Mouse (Mus musculus) adrenal gland, postnatal 25 days (tissue): ENCODE data around the gene Dalrd3. TPM values are rescaled to one million over a fixed set of nuclear protein-coding genes. Genes with fewer than 3 reads are reported as not detected.
"Not testable (repeated sequence)": the region's sequence is repeated elsewhere in the genome, so short reads cannot be mapped to it uniquely, and the experiment has no call there.

ENCODE experiments used
- DNase-seq: peaks from one replicate; pipeline ENCODE4 v3.0.0; 2021; ENCODE audit warnings: mixed read lengths
- total RNA-seq: library from RNA; stranded (reverse); gene quantifications from 2 replicates; pipeline ENCODE4 v1.2.3, GENCODE M21; 2021

Gene Dalrd3
- total RNA-seq, 1 experiment from 2014 or later: 85.4 TPM

DNA sequence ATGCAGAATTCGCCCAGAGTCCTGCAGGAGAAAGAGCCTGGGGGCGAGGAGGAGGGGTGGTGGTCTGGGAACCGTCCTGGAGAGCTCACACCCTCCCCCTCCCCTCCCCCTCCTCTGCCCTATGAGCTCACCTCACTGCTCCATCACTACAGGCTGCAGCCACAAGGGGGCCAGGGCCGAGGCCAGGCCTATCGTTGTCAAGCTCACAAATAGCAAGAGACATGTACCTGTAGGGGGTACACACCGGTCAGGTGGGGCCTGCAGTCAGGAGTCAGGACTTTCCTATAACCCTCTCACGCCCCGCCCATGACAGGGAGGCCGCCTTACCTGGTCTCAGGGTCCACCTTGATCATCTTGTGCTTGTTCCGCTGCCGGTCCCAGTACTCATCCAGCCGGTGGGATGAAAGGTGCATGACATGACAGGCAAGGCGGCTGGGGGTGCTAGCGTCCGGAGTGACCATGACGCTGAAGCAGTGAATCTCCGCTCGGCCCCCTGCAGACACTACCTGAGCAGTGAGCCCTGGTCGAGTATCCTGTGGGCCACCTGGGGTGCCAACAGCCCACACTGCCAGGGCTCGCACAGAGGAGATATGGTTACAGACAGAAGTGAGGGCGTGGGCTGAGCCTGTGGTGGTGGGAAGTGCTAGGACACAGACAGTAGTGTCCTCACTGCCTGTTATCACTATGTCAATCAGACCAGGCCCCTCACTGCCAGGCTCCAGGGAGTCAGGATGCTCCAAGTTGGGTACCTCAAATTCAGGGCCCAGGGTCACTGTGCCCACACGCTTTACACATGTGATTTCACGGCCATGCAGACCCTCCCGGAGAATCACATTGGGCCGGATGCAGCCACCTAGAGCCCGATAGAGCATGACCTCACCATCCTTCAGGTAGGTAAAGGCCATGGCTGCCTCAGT lies 4.3 kb downstream of the Dalrd3 start:
- peak; percentile 62 for DNase-seq

DNA sequence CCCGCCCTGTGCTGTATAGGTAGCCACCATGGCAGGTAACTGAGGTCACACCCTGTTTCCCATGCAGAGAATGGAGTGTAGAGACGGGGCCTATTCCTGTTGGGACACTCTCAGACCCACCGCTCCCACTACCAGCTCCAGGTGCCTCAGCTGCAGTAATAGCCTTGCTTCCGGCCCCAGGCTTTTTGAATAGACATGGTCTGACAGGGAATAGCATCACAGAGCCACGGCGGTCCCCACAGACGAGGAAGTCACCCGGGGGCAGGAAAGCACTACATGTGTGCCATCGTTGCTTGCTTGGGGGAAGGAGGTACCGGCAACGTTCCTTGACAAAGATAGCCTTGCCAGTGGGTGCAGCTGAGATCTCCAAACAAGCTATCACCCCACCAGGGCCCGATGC lies 5.2 kb downstream of the Dalrd3 start:
- no peak for DNase-seq

DNA sequence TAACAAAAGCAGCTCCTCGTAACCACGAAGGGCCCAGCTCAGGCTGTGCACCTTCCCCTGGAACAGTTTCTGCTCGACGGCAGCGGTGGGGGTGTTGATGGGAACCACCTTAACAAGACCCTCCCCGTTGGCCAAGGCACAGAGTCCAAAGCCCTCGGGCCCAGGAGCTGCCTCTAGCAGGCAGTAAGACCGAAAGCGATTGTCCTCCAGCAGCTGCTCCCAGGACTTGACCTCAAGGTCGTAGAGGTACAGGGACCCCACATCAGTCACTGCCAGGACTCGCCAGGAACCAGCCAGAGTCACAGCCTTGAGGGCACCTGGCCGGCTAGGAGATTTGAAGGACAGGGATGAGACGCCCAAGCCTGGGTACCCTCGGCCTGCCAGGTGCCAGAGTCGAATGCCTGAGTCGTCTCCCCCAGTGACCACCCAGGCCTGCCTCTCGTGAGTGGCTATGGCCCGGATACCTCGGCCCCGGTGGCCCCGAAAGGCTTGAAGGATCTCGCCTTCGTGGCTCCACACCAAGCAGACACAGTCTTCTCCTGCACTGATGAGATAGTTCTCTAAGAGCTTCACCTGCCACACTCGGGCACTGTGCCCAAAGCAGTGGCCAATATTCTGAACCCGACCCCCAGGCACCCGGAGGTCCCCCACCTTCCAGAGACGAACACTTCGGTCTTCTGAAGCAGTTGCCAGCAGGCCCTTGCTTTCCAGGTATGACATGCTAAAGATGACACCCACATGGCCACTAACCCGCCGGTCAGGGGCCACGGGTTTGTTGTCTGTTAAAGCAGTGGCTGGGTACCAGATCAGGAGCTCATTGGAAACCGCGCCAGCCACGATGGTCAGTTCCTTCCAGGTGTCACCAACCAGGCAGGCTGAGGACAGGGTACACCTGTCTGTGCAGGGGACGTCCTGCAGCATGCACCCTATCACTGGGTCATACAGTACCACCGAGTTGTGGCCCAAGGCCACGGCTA lies 5.9 kb downstream of the Dalrd3 start:
- peak; percentile 7 for DNase-seq

DNA sequence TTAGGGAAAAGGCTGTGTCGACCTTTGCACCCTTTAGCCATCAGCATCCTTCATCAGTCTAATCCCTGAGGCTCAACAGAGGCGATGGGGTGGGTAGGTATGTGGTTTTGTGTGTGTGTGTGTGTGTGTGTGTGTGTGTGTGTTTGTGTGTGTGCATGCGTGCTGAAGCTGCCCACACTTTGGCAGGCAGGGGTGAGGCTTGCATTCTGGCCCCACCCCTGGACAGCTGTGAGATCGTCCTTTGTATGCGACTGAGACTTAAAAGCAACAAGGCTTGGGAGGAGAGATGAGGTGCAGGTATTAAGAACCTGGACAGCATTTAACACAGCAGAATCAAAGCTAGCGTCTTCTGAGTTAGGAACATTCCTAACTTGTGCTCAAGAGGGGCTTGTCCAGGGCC lies 7.3 kb downstream of the Dalrd3 start:
- no peak for DNase-seq

DNA sequence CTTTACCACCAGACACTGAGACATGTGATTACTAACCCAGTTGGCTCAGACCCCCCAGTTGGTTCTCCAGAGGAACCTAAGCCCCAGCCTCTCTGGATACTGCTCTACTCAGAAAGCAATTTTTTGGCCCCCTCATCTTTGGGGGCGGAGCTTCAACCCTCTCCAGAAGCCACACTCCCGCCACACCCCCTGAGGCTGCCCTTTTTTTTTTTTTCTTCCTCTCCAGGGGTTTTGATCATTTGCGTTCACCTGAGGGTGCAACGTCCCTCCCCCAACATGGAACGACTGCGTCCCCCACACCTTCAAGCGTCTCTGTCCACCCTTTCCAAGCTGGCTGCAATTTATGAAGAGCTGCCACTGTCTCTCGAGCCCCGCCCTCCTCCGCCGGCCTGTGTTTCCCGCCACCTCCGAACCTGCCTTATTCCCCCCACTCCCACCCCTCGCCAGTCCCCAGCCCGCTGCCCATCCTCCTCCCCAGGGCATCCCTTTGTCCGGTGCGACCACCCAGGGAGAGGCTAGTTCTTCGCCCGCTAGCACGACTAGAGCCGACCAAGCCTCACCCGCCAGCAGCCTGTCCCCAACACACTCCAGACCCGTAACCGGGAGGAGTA lies 8.4 kb downstream of the Dalrd3 start:
- DNase-seq: peak; percentile 55

DNA sequence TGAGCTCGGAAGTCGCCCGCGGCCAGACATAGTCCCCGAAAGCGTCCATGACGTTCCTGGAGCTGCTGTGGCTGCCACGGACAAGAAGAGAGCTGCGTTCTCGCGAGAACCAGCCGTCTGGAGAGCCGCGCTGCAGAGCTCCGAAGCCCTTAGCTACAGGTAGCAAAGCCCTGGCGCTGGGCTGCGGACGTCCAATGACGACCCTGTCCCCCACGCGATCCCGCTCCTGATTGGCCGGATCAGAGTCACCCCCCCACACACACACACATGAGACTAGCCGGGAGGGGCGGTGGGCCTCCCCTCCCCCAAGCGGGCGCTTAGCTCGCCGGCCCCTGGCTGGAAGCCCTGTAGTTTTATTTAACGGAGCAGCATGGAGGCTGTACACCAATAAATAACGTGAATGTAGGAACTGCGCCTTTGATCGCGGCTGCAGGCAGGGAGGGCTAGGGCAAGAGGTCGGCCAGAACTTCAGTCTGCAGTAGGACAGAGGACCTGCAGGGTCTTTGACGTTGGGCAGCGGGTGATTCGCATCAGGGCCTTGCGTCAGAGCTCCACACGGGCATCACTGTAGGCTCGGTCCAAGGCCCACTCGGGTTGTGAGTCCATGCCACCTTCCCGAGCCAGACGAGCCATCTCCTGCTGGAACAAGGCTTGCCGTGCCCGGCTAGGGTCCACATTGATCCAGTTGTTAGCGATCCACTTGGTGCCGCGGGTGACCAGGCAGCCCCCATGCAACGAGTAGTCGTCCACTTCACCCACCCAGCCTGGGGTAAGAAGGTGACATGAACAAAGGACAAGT lies 9.1 kb downstream of the Dalrd3 start, which contains the start of gene Wdr6:
Gene Wdr6 (minus strand): TSS at position 195 of the 799 bp plus-strand sequence.
- peak; percentile 93 for DNase-seq

DNA sequence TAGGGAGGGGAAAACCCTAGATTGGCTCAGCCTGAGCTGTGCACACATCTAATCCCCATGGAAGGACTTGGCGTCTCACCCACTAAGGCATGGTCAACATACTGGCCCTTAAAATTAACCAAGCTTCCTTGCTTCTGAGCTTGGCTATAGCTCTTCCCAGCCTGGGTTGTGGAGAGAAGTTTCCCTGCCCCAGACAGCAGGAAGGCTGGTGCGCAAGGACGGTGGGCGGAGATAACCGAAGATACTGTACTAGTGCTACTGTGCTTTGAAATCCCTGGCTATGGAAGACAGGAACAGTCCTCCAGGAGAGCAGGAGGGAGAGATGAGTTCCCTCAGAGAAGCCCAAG lies 9.6 kb downstream of the Dalrd3 start:
- DNase-seq: peak; percentile 54

DNA sequence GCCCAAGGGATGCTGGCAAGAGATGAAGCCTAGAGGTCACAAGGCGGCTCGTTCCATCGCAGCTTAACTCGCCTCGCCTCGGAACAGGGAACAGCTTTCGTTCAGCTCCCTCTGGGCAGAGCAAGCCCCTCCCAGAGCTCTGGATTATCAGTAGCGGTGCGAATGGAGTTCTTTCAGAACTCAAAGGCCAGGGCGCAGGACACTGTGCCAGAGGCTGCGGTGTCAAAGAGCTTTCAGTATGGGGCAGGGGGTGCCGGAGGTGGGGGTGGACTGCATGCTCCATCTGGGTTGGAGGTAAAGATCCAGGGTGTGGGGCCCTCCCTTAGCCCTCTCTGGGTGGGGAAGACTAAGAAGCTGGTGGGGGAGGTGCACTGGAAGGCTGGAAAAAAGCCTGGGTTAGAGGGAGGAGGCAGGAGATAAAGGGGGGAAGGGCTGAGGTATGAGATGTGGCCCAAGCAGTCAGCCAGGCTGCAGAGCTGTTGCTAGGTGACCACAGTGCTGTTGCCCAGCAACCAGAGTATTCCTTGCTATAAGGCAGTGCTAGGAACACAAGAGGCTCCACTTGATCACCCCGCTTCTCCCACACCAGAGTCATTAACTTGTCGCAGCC lies 18.0 kb downstream of the Dalrd3 start:
- peak; percentile 58 for DNase-seq

DNA sequence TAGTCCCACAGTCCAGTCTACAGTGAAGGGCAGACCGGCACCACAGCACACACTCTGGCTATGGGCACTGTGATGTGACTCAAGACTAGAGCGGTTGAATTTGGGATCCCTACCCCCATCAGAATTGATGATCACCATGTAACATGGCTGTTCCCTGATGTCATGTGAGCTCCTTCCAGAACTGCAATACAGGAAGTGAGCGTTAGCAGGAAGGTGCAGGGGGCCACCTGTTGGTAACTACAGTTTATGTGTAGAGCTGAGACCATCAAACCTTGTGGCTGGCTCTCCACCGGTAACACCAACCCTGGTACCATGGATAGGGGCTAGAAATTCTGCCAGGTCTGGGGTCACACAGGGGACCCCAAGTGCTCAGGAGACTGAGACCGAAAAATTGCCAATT lies 19.5 kb downstream of the Dalrd3 start:
- DNase-seq: no peak

DNA sequence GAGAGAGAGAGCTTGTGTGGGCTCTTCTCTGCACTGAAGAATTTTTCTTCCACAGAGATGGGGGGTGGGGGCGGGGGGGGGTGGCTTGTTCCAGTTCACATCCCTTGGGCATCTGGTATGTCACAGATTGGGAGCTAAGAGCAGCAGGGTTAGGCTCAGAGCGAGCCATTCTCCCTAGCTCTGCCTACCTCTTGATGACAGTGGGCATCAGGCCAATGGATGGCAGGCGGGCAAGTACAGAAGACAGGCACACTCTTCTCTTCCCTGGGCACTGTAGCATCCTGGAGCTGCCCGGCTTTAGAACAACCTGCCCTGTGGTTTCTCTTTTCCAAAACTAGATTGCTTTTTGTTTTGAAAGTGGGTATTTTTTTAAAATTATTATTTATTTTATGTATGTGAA lies 21.8 kb downstream of the Dalrd3 start:
- DNase-seq: no peak

DNA sequence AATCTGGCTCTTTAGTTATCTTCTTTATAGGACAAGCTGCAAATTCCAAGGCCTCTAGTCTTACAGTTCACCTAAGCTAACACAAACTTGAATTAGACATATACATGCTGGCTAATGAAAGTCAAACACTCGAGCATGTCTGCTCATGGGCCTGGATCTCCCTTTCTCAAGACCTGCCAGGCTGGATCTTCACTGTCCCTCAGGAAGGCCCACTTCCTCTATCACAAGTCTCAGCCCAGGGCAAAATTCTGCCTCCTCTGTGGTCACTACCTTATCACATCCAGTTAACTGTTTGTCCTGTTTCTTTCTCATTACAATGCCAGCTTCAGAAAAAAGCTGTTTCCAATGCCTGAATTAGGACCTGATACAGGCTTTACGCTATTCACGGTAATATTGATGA lies 24.7 kb downstream of the Dalrd3 start:
- DNase-seq: no peak

DNA sequence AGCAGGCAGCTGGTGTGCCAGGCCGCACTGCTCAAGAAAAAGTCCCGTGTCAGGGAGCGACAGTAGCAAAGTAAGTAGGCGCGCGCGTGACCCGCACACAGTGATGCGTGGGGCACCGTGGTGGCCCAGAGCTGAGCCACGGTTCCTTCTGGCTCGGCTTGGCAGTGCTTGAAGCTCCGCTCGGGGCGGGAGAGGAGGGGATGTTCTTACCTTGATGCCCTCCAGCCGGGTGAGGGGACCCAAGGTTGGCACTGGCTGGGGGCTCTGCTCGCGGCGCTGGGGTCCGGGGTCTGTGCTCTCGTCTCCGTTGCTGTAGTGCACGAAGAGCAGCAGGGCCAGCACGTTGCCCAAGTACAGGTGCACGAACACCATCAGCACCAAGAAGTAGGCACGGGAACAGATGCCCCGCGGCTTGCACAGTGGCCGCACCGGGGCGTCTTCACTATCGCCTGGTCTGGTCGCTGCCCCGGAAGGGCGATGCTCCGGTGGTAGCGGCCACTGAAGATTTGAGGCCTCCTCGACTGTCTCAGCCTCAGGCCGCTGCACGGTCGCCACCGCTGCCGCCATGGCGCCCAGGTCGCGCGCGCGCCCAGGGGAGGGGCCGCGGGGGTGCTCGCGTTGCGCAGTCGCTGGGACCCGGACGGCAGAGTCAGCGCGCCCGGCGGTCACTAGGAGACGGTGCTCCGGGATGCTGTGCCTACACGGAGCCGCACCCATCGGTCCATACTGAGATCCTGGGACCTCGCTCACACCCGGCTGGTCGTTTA lies 27.5 kb downstream of the Dalrd3 start, which contains the start of gene P4htm:
Gene P4htm (minus strand): TSS at position 670 of the 767 bp plus-strand sequence.
- peak; percentile 74 for DNase-seq

DNA sequence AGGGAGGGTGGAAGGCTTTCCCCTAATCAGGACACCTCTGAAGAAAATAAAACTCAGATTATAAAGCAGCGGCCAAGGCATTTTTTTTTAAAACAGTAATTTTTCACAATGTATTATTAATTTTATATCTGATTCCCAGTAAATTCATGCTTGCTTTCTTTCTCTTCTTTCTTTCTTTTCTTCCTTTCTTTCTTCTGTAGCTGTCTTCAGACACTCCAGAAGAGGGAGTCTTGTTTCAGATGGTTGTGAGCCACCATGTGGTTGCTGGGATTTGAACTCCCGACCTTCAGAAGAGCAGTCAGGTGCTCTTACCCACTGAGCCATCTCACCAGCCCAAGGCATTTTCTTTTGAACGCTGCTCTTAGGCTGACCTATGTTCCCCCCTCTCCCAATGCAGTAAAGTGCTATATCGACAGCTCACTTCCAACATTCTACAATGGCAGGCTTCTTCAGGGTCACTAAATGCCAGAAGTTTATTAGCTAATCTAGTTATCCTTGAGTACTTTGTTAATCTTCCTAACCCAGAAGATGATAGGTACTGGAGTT lies 29.4 kb downstream of the Dalrd3 start:
- no peak for DNase-seq

DNA sequence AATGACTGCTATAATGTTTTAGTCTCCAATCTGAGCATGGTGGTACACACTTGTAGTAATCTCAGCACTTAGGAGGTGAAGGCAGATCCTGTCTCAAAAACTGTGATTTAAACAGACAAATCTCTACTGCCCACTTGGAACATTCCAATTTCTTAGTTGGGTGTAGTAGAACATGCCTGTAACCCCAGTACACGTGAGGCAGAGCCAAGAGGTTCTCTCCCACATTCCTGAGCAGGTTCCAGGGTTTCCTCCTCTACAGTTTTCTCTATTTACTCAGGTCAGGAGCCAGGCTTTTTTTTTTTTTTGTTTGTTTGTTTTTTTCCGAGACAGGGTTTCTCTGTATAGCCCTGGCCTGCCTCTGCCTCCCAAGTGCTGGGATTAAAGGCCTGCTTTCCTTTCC lies 30.3 kb downstream of the Dalrd3 start:
- DNase-seq: no peak

DNA sequence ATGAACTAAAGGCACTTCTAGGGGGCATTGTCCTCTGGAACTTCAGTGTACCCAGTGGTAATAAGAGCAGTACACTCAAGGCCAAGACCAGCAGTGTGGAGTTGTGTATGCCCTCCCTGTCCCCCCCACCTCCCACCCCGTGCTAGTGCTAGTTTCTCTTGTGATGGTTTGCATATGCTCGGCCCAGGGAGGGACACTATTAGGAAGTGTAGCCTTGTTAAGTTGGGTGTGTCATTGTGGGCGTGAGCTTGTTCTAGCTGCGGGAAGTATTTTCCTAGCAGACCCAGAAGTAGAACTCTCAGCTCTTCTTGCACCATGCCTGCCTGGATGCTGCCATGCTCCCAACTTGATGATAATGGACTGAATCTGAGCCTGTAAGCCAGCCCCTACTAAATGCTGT lies 32.3 kb downstream of the Dalrd3 start:
- DNase-seq: no peak

DNA sequence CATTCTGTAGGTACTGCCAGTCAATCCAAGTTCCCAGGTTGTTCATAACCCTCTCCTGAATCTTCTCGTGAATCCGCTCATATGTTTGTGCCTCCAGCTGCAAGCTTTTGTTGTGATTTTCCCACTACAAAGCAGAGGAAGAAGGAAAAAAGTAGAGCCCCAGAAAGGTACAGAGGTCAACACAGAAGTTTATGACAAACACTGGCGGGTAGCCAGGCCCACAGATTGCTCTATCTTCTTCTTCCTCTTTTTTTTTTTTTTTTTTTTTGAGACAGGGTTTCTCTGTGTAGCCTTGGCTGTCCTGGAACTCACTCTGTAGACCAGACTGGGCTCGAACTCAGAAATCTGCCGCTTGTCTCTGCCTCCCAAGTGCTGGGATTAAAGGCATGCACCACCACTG lies 38.2 kb downstream of the Dalrd3 start:
- not testable (repeated sequence) for DNase-seq

DNA sequence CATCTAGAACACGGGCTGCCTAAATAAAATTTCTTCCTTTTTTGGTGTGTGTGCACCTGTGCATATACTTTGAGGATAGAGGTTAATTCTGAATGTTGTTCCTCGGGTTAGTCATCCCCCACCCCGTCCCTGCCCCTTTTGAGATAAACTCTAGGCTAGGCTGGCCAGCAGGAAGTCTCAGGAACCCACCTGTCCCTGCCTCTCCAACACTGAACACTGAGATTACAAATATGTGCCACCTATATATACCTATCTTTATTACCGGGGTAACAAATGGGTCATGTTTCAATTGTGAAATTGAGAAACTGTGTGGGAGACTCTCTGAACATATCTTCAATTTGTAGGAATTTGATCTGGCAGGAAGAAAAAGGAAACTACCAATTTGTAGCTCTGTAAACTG lies 39.2 kb downstream of the Dalrd3 start:
- DNase-seq: no peak

DNA sequence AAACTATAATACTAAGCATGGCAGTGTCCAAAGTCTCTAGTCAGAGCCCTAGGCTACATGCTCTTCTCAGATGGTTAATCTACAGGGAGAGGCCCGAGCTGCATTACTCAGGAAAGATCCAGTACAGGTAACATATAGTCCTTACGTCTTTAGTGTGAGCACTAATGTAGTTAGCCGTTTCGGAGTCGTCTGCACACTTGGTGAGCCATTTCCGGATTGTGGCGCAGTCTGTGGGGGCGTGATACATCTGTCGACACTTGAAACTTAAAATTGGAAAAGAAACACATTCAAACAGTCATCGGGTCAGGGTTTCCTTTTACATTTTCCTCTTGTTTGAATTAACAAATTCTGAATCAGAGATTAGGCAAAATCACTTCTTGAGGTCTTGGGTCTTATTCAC lies 41.8 kb downstream of the Dalrd3 start:
- DNase-seq: no peak

DNA sequence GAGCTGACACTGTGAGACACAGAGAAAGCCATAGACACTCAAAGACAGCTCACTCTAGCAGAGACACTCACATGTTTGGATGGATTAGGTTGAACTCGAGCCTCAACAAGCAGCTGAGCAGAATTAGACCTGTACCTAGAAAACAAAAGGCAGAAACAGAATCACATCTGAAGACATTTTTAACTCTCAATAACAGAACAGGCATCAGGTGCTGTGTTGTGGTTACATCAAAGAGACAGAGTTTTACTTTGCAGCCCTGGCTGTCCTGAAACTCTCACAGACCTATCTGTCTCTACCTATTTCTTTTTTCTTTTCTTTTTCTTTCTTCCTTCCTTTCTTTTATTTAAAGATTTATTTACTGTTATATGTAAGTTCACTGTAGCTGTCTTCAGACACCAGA lies 47.6 kb downstream of the Dalrd3 start:
- DNase-seq: no peak
